Mouse (Mus musculus): Measurements from ENCODE around the gene Snta1. TPM values are rescaled to one million over a fixed set of nuclear protein-coding genes. Genes with fewer than 3 reads are reported as not detected.

Snta1 gene
- polyA plus RNA-seq, 1 experiment, result 5.7 TPM

DNA sequence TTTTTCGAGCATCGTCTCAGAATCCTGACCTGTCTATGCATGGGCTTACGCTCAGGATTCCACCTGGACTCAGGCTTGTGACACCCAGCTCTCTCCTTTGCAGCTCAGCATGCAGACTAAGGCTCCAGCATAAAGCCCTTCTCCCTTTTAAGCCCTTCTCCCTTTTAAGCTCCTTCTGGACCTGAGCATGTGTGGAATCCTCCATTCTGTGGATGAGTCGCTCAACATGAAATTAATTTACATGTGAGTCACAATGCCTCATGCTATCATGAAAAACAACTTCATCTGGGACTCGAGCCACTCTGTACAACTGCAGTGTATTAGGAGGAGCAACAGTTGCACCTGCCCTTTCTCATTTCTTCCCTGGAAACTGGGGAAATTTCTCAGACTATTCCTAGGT lies 14.3 kb upstream of the Snta1 start:
- Histone ChIP-seq H3K4me1 (ENCODE audit: control insufficient read depth, insufficient read depth, low read length) (peaks cover 3% of the 10 kb centered on the region), H3K27ac (ENCODE audit: control insufficient read depth, insufficient read depth, low read depth, low read length) (no peak overlapping the region), H3K4me3 (ENCODE audit: control insufficient read depth, low read depth, low read length) (no peak overlapping the region), H3K36me3 (ENCODE audit: control insufficient read depth, insufficient read depth, low read length) (no peaks in the 10 kb centered on the region), H3K27me3 (ENCODE audit: control insufficient read depth, insufficient read depth, low read length) (no peaks in the 10 kb centered on the region)
- TF ChIP-seq CTCF (IDR thresholded peaks at IDR 0.05; ENCODE audit: control insufficient read depth, insufficient read depth, insufficient replicate concordance, low read depth, low read length), result no peak
- no peak for TF ChIP-seq POLR2A (IDR thresholded peaks at IDR 0.05; ENCODE audit: control insufficient read depth, low read depth, low read length)

DNA sequence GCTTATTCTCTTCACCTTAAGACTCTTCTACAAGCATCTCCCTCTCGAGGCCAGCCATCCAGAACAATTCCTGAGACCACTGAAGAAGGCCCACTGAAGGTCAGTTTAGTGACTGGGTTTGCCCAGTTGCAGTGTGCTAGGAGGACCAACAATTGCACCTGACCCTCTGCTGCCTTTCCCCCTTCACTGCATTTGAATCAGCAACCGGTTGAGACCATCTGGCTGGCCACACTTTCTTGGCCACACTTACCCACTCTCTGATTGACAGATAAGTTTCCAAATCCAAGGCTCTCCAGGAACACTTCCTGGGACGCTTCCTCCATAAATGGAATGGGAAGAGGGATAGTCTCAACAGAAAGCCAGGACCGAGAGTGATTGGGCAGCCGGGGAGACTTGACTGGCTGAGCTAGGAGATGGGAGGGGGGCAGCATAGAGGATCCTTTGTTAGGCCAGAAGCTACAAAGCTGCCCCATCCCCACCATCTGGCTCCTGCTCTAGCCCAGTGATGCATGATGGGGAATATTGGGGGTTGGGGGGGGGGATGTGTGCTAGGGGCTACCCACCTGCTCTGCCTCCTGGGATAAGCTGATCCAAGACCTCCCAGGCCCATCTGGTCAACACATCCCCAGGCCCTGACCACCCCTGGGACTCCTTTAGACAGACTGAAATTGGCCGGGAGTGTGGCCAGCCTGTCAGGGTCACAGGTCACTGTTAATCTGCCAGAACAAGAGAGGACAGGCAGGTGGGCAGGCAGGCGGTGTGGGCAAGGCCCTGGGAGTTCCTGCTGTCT lies 13.2 kb upstream of the Snta1 start:
- H3K4me1 ChIP-seq (ENCODE audit: control insufficient read depth, insufficient read depth, low read length), result no peaks in the 10 kb centered on the region; the same call in none of the 2 replicates
- no peak overlapping the region for H3K4me3 ChIP-seq (ENCODE audit: control insufficient read depth, low read depth, low read length)
- no peaks in the 10 kb centered on the region for H3K36me3 ChIP-seq (ENCODE audit: control insufficient read depth, insufficient read depth, low read length)
- no peak for TF ChIP-seq POLR2A (IDR thresholded peaks at IDR 0.05; ENCODE audit: control insufficient read depth, low read depth, low read length)
- no peak for TF ChIP-seq CTCF (IDR thresholded peaks at IDR 0.05; ENCODE audit: control insufficient read depth, insufficient read depth, insufficient replicate concordance, low read depth, low read length)
- H3K27ac ChIP-seq (ENCODE audit: control insufficient read depth, insufficient read depth, low read depth, low read length), result no peak overlapping the region
- no peaks in the 10 kb centered on the region for H3K27me3 ChIP-seq (ENCODE audit: control insufficient read depth, insufficient read depth, low read length)

- H3K4me1 ChIP-seq (ENCODE audit: control insufficient read depth, insufficient read depth, low read length), result no peaks in the 10 kb centered on the region
- no peaks in the 10 kb centered on the region for H3K36me3 ChIP-seq (ENCODE audit: control insufficient read depth, insufficient read depth, low read length)
- no peak overlapping the region for H3K27ac ChIP-seq (ENCODE audit: control insufficient read depth, insufficient read depth, low read depth, low read length)
- TF ChIP-seq CTCF (IDR thresholded peaks at IDR 0.05; ENCODE audit: control insufficient read depth, insufficient read depth, insufficient replicate concordance, low read depth, low read length) (no peak), POLR2A (IDR thresholded peaks at IDR 0.05; ENCODE audit: control insufficient read depth, low read depth, low read length) (no peak)
- H3K4me3 ChIP-seq (ENCODE audit: control insufficient read depth, low read depth, low read length), result no peak overlapping the region
- no peaks in the 10 kb centered on the region for H3K27me3 ChIP-seq (ENCODE audit: control insufficient read depth, insufficient read depth, low read length)
These were observed 12.0 kb upstream of the Snta1 start for GRCm38 (mm10) chr2:154419631-154420515.

DNA sequence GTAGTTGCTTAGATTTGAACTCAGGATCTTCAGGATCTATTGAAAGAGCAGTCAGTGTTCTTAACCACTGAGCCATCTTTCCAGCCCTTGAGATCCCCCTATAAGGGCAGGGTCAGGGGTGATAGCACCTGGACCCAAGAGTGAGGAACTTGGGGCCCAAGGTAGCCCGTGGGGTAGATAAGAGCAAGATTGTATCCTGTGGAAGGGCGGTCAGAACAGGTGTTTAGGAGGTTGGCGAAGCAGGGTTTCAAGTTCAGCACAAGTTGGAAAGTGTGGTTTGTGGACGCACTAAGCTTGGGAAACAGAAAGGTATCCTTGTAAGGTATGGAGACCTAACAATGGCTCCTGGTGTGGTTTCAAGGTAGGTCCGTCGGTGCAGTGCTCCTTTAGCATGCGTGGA lies 10.1 kb upstream of the Snta1 start:
- Histone ChIP-seq H3K27ac (ENCODE audit: control insufficient read depth, insufficient read depth, low read depth, low read length) (no peak overlapping the region), H3K4me1 (ENCODE audit: control insufficient read depth, insufficient read depth, low read length) (no peaks in the 10 kb centered on the region), H3K4me3 (ENCODE audit: control insufficient read depth, low read depth, low read length) (no peak overlapping the region), H3K27me3 (ENCODE audit: control insufficient read depth, insufficient read depth, low read length) (no peaks in the 10 kb centered on the region), H3K36me3 (ENCODE audit: control insufficient read depth, insufficient read depth, low read length) (no peaks in the 10 kb centered on the region)
- TF ChIP-seq POLR2A (IDR thresholded peaks at IDR 0.05; ENCODE audit: control insufficient read depth, low read depth, low read length) (no peak), CTCF (IDR thresholded peaks at IDR 0.05; ENCODE audit: control insufficient read depth, insufficient read depth, insufficient replicate concordance, low read depth, low read length) (no peak)

DNA sequence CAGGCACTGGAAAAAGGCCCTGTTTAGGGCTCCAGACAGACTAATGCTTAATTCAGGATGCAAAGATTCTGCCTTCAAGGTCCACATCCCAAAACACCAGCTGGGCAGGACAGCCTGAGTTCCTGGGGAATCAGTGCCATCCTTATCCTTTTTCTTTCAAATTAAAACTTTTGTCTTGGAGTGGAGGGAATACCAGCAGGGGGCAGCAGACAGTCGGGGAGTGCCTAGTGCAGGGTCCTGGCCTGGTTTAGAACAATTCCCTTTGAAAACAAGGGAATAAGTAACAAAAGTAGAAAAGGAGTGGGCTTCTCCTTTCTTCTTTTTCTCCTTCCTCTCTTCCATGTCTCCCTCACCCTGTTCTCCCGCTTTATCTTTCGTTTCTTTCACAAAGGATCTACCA lies 9.2 kb upstream of the Snta1 start:
- Histone ChIP-seq H3K36me3 (ENCODE audit: control insufficient read depth, insufficient read depth, low read length) (no peaks in the 10 kb centered on the region), H3K27ac (ENCODE audit: control insufficient read depth, insufficient read depth, low read depth, low read length) (no peak overlapping the region), H3K4me3 (ENCODE audit: control insufficient read depth, low read depth, low read length) (no peak overlapping the region), H3K27me3 (ENCODE audit: control insufficient read depth, insufficient read depth, low read length) (no peaks in the 10 kb centered on the region), H3K4me1 (ENCODE audit: control insufficient read depth, insufficient read depth, low read length) (no peaks in the 10 kb centered on the region)
- peak; percentile 60; the same call in 1 of the 2 replicates for TF ChIP-seq CTCF (IDR thresholded peaks at IDR 0.05; ENCODE audit: control insufficient read depth, insufficient read depth, insufficient replicate concordance, low read depth, low read length)
- no peak for TF ChIP-seq POLR2A (IDR thresholded peaks at IDR 0.05; ENCODE audit: control insufficient read depth, low read depth, low read length)

DNA sequence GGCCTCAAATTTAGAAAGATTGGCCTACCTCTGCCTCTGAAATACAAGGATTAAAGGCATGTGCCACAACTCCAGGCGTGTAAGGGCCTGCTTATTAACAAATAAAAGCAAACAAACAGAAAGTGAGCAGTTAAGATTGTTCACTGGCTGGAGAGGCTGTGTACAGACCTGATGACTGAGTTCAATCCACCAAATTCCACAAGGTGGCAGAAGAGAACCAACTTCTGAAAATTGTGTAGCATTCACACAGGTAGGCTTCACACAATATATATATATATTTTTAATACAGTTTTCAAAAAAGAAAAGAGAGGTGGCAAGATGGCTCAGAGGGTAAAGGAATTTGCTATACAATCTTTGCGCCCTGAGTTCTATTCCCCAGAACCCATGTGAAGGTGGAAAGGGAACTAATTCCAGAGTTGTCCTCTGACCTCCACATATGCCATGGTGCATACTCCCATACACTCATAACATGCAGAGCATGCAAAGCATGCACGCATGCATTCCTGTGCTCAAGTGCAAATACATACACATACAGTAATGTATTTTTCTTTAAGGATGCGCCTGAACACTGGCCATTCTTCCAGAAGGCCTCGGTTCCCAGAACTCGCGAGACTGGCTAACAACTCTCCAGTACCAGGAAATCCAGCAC lies 4.2 kb upstream of the Snta1 start:
- H3K4me3 ChIP-seq (ENCODE audit: control insufficient read depth, low read depth, low read length), result no peak overlapping the region
- H3K27me3 ChIP-seq (ENCODE audit: control insufficient read depth, insufficient read depth, low read length), result no peaks in the 10 kb centered on the region
- H3K27ac ChIP-seq (ENCODE audit: control insufficient read depth, insufficient read depth, low read depth, low read length), result no peak overlapping the region
- no peaks in the 10 kb centered on the region for H3K36me3 ChIP-seq (ENCODE audit: control insufficient read depth, insufficient read depth, low read length)
- no peak for TF ChIP-seq CTCF (IDR thresholded peaks at IDR 0.05; ENCODE audit: control insufficient read depth, insufficient read depth, insufficient replicate concordance, low read depth, low read length)
- TF ChIP-seq POLR2A (IDR thresholded peaks at IDR 0.05; ENCODE audit: control insufficient read depth, low read depth, low read length), result no peak
- H3K4me1 ChIP-seq (ENCODE audit: control insufficient read depth, insufficient read depth, low read length), result peaks cover 9% of the 10 kb centered on the region

DNA sequence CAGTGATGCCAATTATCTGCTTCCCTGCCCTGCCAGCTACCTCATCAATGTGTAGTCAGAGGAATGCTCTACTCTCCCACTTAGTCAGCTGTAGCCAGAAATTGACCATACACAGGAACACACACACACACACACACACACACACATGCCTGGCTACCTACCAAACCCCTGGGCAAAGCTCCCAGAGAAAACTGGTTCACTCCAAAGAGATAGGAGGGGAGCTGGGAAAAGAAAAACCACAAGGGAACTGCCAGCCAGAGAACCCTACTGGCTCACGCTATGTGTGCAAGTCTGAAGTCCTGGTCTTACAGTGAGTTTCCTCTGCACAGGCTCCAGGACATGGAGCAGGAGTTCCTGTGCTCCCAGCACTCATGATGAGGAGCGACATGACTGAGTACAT lies 2.5 kb upstream of the Snta1 start:
- Histone ChIP-seq H3K36me3 (ENCODE audit: control insufficient read depth, insufficient read depth, low read length) (no peaks in the 10 kb centered on the region), H3K4me1 (ENCODE audit: control insufficient read depth, insufficient read depth, low read length) (peaks cover 15% of the 10 kb centered on the region)

More for the DNA sequence above, 2.5 kb upstream of the Snta1 start:
- H3K4me3 ChIP-seq (ENCODE audit: control insufficient read depth, low read depth, low read length), result no peak overlapping the region
- TF ChIP-seq CTCF (IDR thresholded peaks at IDR 0.05; ENCODE audit: control insufficient read depth, insufficient read depth, insufficient replicate concordance, low read depth, low read length) (no peak), POLR2A (IDR thresholded peaks at IDR 0.05; ENCODE audit: control insufficient read depth, low read depth, low read length) (no peak)
- no peaks in the 10 kb centered on the region for H3K27me3 ChIP-seq (ENCODE audit: control insufficient read depth, insufficient read depth, low read length)
- no peak overlapping the region for H3K27ac ChIP-seq (ENCODE audit: control insufficient read depth, insufficient read depth, low read depth, low read length)

Data from testis, adult 2 months (tissue).